Mouse (Mus musculus) heart, postnatal 0 days (tissue): ENCODE results near the gene Neurl1b.

Source experiments
- CTCF ChIP-seq: IDR thresholded peaks from 2 replicates; pipeline ENCODE4 v1.5.1; 2016; ENCODE audit warnings: antibody characterized with exemption, control low read depth, low read depth
- EP300 ChIP-seq: IDR thresholded peaks from 2 replicates; pipeline ENCODE4 v1.6.1; 2016; ENCODE audit warnings: antibody characterized with exemption, low read depth

DNA sequence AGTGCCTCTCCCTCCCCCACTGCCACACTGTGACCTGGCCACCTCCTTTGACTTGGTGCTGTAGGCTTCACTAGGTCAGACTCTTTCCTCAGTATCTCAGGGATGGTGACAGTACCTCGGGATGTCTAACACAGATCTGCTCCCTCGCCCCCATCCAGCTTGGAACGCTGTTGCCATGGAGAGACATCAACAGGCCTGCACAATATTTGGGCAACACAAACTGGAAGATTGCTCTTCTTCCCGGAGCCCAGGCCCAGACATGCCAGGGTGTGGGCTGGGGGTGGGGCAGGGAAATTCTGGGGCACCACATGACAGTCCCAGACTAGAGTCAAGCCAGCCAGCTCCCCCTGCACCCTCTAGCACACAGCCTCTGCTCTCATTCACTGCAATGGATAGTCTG, 64.0 kb downstream of the Neurl1b start:
- TF ChIP-seq EP300: no peak
- no peak for TF ChIP-seq CTCF
